Mouse (Mus musculus): ENCODE data around the gene Tmem238l.

Gene Tmem238l

GRCm38 (mm10) chr11:66975606-66976330 lies 19.3 kb downstream of the Tmem238l start:
- DNase-seq (ENCODE audit: low read depth, low spot score): no peak

- DNase-seq (ENCODE audit: low read depth, low spot score): no peak
These were observed 25.1 kb downstream of the Tmem238l start for GRCm38 (mm10) chr11:66981336-66982115.

GRCm38 (mm10) chr11:66982794-66983193 lies 26.4 kb downstream of the Tmem238l start:
- peak; percentile 51 for DNase-seq (ENCODE audit: low read depth, low spot score)

- peak; percentile 57 for DNase-seq (ENCODE audit: low read depth, low spot score)
These were observed 27.2 kb downstream of the Tmem238l start for GRCm38 (mm10) chr11:66983422-66984164.

- DNase-seq (ENCODE audit: low read depth, low spot score): peak; percentile 86
These were observed 28.0 kb downstream of the Tmem238l start for GRCm38 (mm10) chr11:66984165-66985135.

GRCm38 (mm10) chr11:66985136-66985702 lies 28.8 kb downstream of the Tmem238l start:
- DNase-seq (ENCODE audit: low read depth, low spot score): no peak

GRCm38 (mm10) chr11:66992150-66992549 lies 35.7 kb downstream of the Tmem238l start:
- no peak for DNase-seq (ENCODE audit: low read depth, low spot score)

GRCm38 (mm10) chr11:66993674-66994073 lies 37.2 kb downstream of the Tmem238l start:
- DNase-seq (ENCODE audit: low read depth, low spot score): no peak

GRCm38 (mm10) chr11:66996446-66996845 lies 40.0 kb downstream of the Tmem238l start:
- DNase-seq (ENCODE audit: low read depth, low spot score): no peak

GRCm38 (mm10) chr11:66998467-66999403 lies 42.3 kb downstream of the Tmem238l start:
- DNase-seq (ENCODE audit: low read depth, low spot score): no peak

GRCm38 (mm10) chr11:67000671-67001070 lies 44.2 kb downstream of the Tmem238l start:
- no peak for DNase-seq (ENCODE audit: low read depth, low spot score)

GRCm38 (mm10) chr11:67001717-67002116 lies 45.3 kb downstream of the Tmem238l start:
- no peak for DNase-seq (ENCODE audit: low read depth, low spot score)

- DNase-seq (ENCODE audit: low read depth, low spot score): no peak
These were observed 46.5 kb downstream of the Tmem238l start for GRCm38 (mm10) chr11:67002911-67003310.

GRCm38 (mm10) chr11:67007961-67008360 lies 51.5 kb downstream of the Tmem238l start:
- no peak for DNase-seq (ENCODE audit: low read depth, low spot score)

- DNase-seq (ENCODE audit: low read depth, low spot score): no peak
These were observed 52.1 kb downstream of the Tmem238l start for GRCm38 (mm10) chr11:67008528-67008927.

- peak; percentile 45 for DNase-seq (ENCODE audit: low read depth, low spot score)
These were observed 54.0 kb downstream of the Tmem238l start for GRCm38 (mm10) chr11:67010430-67010829.

GRCm38 (mm10) chr11:67011635-67012034 lies 55.2 kb downstream of the Tmem238l start:
- DNase-seq (ENCODE audit: low read depth, low spot score): no peak

Measured in A20 (cell line).